Mouse (Mus musculus): ENCODE data around the gene Vmn1r37.
"Not testable (repeated sequence)": the region's sequence is repeated elsewhere in the genome, so short reads cannot be mapped to it uniquely, and the experiment has no call there.

Gene Vmn1r37

GRCm38 (mm10) chr6:66729082-66729481, at the start of gene Vmn1r37:
Gene Vmn1r37 (plus strand): TSS chr6:66729382.
- not testable (repeated sequence) for DNase-seq

GRCm38 (mm10) chr6:66685806-66686205, 43.4 kb upstream of the Vmn1r37 start, which contains the start of gene Vmn1r35:
Gene Vmn1r35 (minus strand): TSS chr6:66685906.
- no peak for DNase-seq

- DNase-seq: no peak
Observed at GRCm38 (mm10) chr6:66708901-66709300, 20.3 kb upstream of the Vmn1r37 start.

- DNase-seq: no peak
Observed at GRCm38 (mm10) chr6:66713854-66714253, 15.3 kb upstream of the Vmn1r37 start.

GRCm38 (mm10) chr6:66719068-66719467, 10.1 kb upstream of the Vmn1r37 start, which contains the start of gene Vmn1r36:
Gene Vmn1r36 (minus strand): TSS chr6:66719168.
- not testable (repeated sequence) for DNase-seq

- DNase-seq: not testable (repeated sequence)
Observed at GRCm38 (mm10) chr6:66782527-66782926, 53.3 kb downstream of the Vmn1r37 start, which contains the start of gene Vmn1r38. Gene Vmn1r38 (minus strand): TSS chr6:66782627.
